Mouse (Mus musculus) urinary bladder, postnatal 10 days (tissue): ENCODE results near the gene Pnpla8.

Source experiments
- DNase-seq: peaks from one replicate; pipeline ENCODE4 v3.0.0; 2022; ENCODE audit warnings: low spot score

The Pnpla8 gene

DNA sequence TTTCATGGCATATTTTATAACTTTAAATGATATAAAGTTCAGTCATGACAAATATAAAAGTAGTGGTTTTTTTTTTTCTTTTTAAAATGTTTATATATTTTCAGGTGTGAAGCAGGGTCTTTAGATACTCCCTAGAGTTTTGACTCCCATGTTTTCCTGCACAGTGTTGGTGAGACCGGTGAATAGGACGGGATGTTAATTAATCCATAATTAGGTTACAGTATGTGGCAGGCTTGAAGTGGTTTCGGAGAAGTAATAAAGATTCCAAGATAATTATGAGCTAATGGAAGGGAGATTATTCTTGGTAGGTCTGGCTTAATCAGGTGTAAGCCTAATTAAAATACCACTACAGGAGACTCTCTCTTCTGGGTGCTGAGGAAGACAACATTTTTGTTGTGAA is 125.0 kb downstream of the Pnpla8 start:
- no peak for DNase-seq

DNA sequence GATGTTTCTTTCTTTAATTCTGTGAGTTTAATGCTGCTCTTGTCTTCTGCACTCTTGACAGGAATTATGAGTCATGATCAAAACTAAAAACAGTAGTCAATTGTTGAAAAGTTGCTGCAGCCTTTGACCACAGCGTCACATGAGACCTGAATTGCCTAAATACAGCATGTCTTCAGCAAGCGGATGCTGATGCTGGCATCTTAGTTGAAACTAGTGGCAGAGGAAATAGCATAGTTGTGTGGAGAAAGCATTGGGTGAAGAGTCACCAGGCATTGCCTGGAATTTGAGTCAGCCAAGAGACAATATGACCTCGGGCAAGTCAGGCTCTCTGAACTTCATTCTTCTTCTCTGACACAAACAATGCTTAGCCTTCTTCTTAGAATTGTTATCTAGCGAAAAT is 133.9 kb downstream of the Pnpla8 start:
- DNase-seq, result no peak

DNA sequence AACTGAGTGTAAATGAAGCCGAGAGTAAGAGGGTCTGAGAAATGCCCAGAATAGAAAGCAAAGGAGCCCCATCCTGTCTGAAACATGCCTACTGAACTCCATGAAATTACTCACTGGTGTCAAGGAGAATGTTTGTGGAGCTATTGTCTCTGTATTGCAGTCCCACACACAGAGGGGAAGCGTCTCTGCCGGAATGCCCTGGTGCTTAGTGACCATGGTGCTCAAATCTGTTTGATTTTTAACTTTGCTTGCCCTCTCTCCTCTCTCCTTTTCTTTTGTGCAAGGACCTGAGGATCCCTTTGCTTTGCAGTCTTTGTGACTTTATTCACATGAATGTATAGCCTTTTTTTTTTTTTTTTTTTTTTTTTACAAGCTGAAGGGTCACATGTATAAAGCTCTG is 136.3 kb downstream of the Pnpla8 start:
- no peak for DNase-seq

DNA sequence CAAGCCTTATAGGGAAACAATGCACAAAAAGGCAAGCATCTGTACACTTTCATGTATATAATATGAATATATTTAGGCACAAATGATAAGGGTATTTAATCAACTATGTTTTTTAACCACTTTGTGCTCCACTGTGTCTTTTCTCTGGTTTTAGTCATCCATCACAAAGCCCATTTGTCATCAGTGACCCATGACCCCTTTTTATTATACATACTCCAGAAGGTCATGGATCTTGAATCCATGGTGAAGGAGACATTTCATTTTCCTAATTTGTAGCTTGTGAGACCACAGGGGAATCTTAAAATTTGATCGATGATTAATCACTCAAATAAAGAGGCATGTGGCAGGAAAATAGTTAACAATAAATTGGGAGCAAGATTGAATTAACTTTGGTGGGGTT is 136.7 kb downstream of the Pnpla8 start:
- no peak for DNase-seq

DNA sequence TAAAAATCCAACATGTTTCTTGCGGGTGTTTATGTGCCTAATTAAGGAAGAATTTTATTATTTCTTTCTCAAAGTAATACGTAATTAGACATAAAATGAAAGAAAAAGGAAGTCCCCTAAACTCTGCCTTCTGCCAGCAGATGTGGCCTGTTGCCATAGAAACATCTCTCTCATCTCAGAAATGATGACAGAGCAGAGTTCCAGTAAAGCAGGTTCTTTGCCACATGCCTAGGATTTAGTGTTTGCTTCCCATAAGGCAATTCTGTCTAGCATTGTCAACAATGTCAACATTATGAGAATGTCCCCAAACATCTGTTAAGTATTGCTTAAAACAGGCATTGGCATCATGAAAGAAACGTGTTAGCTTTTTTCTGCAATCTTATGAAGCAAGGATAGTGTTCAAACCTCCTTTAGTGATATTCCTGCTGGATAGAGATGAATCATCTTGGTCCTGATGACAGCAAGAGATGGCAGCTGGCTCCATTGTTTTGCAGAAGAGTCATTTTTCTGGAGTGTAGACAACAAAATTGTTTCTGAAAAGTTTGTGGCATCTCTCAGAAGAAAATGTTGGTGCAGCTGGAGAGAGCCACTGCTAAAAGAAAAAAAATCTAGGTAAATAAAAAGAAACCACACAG is 150.0 kb downstream of the Pnpla8 start:
- DNase-seq, result no peak
